Mouse (Mus musculus) cerebellum, adult 11 months (tissue): ENCODE measurements at regions not wholly inside any gene's neighbourhood (a gene's known extent, or its start where the extent isn't known, plus 50 kb on each side); places are given as distances from the start of the nearest gene placed in this dataset.

Experiments used
- DNase-seq: peaks from one replicate; pipeline ENCODE4 v3.0.0; 2022

- DNase-seq: no peak
Measured at GRCm38 (mm10) chr3:23127134-23127533, 1050.7 kb downstream of the Tbl1xr1 start.

DNA sequence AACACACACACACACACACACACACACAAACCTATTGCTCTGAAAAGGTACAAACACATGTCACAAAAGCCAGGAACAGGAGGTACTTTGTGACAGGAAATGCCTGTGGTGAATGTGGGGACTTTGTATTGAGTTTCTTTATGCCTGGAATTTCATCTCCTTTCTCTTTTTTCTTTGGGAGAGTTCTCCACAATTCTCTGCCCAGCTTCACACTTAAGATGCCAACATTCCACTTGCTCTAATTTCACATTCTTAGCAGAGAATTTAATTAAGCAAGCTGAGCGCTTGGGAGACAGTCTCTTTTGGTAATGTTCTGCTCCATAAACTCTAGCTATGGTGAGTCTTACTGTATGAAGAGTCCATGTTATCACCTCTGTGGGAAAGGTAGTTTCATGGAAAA is 1059.1 kb downstream of the Tbl1xr1 start:
- DNase-seq: no peak

DNA sequence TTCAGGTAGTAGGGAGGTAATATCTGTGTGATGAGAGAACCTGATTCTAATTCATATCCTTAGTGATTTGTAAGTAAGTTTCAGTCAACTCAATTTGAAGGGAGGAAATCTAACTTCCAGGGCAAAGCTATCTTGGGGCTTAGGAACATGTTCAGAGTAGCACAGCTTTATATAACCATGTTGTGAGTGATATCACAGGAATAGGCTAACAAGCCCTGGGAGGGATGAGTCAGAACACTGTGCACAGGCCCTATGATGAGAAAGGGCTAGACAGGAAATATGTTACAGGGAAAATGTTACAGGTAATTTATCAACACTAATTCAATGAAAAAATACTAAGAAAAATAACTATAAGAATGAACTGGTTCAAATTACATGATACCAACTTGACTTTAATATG is 1062.5 kb downstream of the Tbl1xr1 start:
- no peak for DNase-seq

DNA sequence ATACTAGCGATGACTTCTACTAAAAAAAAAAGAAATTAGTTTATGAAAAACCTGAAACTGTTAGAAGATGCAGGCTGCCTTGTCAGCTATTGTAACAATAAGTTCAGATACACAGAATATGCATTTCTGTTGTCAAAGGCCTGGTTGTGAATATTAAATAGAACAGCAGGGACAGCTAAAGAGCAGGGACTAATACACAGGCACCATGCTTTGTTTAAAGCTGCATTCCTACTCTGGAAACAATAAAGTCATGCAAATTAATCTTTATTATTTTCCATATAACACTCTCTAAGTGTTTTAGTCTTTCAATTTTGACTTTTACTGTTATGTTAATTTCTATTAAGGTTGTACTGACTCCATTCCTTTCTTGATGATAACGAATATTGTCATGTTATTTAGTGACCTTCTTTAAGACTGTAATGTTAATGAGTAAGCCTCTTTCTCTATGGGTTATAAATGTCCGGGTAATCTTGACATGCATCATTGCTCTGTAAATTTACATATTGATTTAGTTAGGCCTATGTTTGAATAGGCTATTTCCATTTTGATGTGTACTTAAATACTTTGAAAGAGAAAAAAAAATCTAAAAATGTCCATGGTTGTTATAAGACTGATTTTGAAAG is 1088.5 kb downstream of the Tbl1xr1 start:
- DNase-seq: no peak

DNA sequence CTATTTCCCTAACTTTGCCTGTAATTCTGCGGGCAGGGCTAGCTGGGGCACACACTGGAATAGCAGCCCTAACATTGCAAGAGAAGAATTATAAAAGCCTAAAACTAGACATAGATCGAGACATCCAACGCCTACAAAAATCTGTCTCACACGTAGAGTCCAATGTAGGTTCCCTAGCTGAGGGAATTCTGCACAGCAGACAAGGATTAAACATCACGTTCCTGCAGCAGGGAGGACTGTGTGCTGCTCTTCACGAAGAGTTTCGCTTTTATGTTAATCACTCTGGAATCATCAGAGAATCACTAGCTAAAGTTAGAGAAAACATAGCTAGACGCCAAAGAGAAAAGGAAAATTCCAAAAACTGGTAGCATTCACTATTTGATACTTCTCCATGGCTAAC is 1106.9 kb downstream of the Tbl1xr1 start:
- DNase-seq: no peak

DNA sequence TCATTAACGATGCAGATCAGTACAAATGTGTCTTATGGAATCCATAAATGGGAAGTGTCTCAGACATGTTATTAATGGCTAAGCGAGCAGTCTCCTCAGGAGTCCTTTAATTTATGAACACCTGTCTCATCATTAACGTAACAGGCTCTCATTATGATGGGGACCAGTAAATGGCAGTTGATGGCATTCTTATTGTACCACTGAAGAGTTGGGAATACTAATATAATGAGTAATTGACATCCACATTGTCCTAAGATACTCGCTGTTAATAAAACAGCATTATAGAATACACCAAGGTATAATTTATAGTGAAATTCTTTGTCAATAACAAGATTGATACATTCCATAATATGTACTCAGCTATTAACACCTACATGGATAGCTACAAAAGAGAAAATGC is 1112.0 kb downstream of the Tbl1xr1 start:
- no peak for DNase-seq

GRCm38 (mm10) chr3:23200056-23200455 is 1123.6 kb downstream of the Tbl1xr1 start:
- no peak for DNase-seq

- no peak for DNase-seq
Measured at GRCm38 (mm10) chr3:23214427-23214826, 1138.0 kb downstream of the Tbl1xr1 start.

GRCm38 (mm10) chr3:23216754-23217153 is 1140.3 kb downstream of the Tbl1xr1 start:
- DNase-seq: no peak

DNA sequence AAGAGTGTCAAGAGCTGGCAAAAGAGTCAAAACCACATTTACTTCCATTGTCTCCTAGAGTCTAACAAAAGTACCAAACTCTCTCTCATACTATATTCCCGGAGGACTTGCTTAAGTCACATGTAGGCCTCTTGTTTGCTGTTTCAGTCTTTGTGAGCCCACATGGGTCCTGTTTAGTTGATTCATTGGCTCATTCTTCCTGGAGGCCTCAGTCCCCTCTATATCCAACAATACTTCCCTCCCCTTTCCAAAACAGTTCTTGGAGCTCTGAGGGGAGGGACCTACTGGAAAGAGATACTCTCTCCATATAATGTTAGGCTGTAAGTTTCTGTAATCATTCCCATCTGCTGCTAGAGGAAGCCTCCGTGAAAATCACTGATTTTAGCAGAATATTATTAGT is 1171.8 kb downstream of the Tbl1xr1 start:
- no peak for DNase-seq

GRCm38 (mm10) chr3:23252180-23252579 is 1175.7 kb downstream of the Tbl1xr1 start:
- no peak for DNase-seq

GRCm38 (mm10) chr3:23298818-23299217 is 1222.4 kb downstream of the Tbl1xr1 start:
- no peak for DNase-seq

DNA sequence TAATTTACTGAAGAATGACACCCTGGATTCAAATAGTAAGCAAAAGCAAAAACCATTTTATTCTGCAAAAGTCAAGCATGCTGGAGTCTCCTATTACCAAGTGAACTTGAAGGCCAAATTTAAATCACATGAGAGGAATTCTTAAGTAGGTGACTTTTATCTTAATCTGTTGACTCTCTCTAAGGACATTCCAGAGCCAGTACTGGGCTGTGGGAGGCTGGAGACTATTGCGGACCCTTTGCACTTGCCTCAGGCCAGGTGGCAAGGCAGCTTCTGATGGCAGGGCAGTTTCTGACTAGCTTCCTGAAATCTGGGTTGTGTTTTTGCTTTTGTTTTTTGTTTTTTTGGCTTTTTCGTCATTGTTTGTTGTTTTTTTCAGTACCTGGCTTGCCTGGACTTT is 1257.8 kb downstream of the Tbl1xr1 start:
- DNase-seq: no peak

DNA sequence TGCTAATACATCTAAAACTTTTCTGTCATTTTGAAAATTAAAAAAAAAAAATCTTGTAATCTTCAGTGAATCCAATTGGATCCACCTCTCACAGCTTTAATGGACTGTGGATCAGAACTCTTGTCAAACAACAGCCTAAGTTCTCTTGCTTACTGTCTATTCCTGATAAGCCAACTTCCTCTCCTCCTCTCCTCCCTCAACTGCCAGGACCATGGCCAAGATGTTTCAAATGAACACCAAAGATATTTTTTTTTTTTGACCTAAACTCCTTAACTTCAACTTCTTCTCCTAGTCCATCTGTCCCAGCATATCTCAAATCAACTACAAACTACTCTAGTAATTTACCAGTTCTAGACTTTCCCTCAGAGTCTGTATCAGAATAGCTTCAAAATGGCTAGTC is 1258.5 kb downstream of the Tbl1xr1 start:
- DNase-seq: no peak

GRCm38 (mm10) chr3:23374341-23374740 is 1297.9 kb downstream of the Tbl1xr1 start:
- peak; percentile 0 for DNase-seq

- no peak for DNase-seq
Measured at GRCm38 (mm10) chr3:23404877-23405276, 1328.4 kb downstream of the Tbl1xr1 start.

- no peak for DNase-seq
Measured at GRCm38 (mm10) chr3:23409431-23409830, 1333.0 kb downstream of the Tbl1xr1 start.

- no peak for DNase-seq
Measured at GRCm38 (mm10) chr3:23426956-23427355, 1350.5 kb downstream of the Tbl1xr1 start.

DNA sequence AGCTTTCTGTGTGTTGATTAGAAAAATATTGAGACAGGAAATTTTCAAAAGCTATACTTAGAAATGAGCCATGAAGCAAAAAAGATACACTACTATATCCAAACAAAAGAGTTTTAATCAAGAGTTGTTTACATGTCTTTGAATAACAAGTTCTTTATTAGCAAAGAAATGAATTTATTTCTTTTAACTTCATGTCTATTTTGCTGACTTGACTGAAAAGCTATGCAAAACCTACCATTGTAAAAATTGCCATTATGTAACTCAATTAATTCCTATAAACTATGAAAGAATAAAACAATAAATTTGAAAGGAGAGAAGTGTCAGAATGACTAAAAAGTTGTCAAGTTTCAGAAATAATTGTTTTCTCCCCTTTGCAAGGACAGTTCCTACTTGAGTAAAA is 1358.6 kb downstream of the Tbl1xr1 start:
- no peak for DNase-seq

- DNase-seq: no peak
Measured at GRCm38 (mm10) chr3:23457720-23458119, 1381.3 kb downstream of the Tbl1xr1 start.

DNA sequence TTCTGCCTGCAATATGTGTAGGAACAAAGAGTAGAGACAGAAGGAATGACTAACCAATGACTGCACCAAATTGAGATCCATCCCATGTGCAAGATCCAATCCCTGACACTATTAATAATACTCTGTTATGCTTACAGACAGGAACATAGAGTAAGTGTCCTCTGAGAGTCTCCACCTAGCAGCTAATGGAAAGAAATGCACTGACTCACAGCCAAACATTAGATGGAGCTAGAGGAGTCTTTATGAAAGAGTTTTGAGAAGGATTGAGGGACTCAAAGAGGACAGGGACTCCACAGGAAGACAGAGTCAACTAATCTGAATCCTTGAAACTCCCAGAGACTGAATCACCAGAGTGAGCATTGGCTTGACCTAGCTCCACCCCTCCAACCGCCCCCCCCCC is 1423.4 kb downstream of the Tbl1xr1 start:
- DNase-seq: no peak

DNA sequence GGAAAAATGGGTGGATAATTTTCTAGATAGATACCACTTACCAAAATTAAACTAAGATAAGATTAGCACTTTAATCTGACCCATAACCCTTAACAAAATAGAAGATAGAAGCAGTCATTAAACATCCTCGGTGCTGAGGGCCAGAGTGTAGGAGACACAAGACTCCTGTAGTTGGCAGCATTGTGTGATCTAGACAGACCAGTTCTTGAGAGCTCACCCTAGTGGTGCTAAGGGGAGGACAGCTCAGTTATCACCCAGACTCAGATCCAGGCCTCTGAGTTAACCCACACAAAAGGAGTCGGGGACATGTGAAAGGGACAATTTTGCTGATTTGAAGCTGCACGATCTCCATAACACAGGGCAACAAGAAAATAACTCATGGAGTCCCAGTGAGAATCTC is 1471.1 kb downstream of the Tbl1xr1 start:
- DNase-seq: no peak

DNA sequence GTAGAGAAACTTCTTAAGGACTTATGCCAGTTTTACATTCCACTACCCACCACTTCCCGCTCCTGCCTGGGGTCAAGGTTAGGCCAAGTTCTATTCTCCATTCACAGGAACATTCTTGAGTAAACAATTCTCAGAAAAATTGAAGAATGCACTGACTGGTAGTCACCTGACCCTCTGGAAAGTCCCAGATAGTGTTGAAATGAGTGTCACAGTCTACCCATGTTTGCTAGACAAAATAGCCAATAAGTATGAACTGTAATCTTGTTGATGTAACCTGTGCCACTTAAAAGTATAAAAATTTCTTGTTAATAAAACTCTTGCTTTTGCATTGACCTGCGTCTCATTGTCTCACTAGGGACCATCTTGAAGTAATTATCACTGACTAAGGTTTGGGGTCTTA is 1487.9 kb downstream of the Tbl1xr1 start:
- DNase-seq: no peak

- no peak for DNase-seq
Measured at GRCm38 (mm10) chr3:23568806-23569205, 1492.4 kb downstream of the Tbl1xr1 start.

DNA sequence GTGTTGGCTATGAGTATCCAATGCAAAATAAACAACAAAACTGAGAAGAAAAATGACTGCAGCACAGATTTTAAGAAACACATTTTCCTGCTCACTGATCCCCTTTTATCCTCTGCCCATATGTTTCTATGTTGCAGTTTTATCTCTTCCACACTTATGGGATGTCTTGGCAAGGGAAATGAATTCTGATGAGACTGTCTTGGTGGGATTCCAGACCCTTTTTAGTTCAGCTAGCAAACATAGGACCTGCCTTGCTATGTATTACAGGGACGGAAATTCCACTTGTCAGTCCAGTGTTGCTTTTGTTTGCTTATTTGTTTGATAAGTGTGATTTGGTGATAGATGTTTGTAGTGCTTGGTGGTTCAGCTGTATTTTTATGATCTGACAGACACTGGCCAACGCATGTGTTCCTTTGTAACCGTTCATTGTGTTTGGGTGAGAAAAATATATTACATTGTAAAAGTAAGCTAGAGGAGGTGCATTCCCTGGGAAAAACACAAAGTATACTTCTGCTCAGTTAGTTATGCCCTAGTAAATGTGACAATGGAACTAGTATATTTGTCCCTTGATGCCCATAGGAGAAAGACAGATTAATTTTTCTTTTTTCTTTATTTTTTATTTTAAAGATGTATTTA is 1516.2 kb downstream of the Tbl1xr1 start:
- no peak for DNase-seq
